Mouse (Mus musculus) stomach, postnatal 0 days (tissue): Measurements from ENCODE around the gene Ikbke.

Source experiments
- CTCF ChIP-seq: IDR thresholded peaks from 2 replicates; pipeline ENCODE4 v1.5.1; 2016; ENCODE audit warnings: antibody characterized with exemption, low read depth, mild to moderate bottlenecking, moderate library complexity
- EP300 ChIP-seq: optimal IDR thresholded peaks from 2 replicates; pipeline ENCODE3; 2016; ENCODE audit warnings: antibody characterized with exemption

- TF ChIP-seq CTCF (no peak), EP300 (no peak)
Measured at GRCm38 (mm10) chr1:131224848-131225471, 54.4 kb downstream of the Ikbke start.
